Mouse (Mus musculus) kidney, adult 2 months (tissue): ENCODE results near the gene Rab25. TPM values are rescaled to one million over a fixed set of nuclear protein-coding genes. Genes with fewer than 3 reads are reported as not detected.

Experiments
- DNase-seq: peaks from one replicate; pipeline ENCODE4 v3.0.0; 2021
- H3K27ac ChIP-seq: fragments of 200-500 bp; 2 replicates; pipeline ENCODE4 v1.5.1; 2012; ENCODE audit warnings: low read depth, low read length, control low read depth, inconsistent platforms; ENCODE audit not compliant: insufficient read depth
- H3K27me3 ChIP-seq: fragments of 200-500 bp; replicated peaks from 2 replicates; pipeline ENCODE4 v1.6.1; 2012; ENCODE audit warnings: mild to moderate bottlenecking, moderate library complexity, low read length, inconsistent platforms; ENCODE audit not compliant: control insufficient read depth, insufficient read depth
- H3K36me3 ChIP-seq: fragments of 200-500 bp; 2 replicates; pipeline ENCODE4 v1.6.1; 2012; ENCODE audit warnings: mild to moderate bottlenecking, moderate library complexity, low read length, inconsistent platforms; ENCODE audit not compliant: control insufficient read depth, insufficient read depth
- H3K4me1 ChIP-seq: fragments of 200-500 bp; 2 replicates; pipeline ENCODE4 v1.6.1; 2011; ENCODE audit warnings: low read length; ENCODE audit not compliant: control insufficient read depth, insufficient read depth
- H3K4me3 ChIP-seq: fragments of 200-500 bp; 2 replicates; pipeline ENCODE4 v1.5.1; 2011; ENCODE audit warnings: mild to moderate bottlenecking, low read depth, low read length, control low read depth; ENCODE audit not compliant: insufficient read depth
- CTCF ChIP-seq: fragments of 200-500 bp; conservative IDR thresholded peaks from 2 replicates; pipeline ENCODE4 v1.5.1; 2011; ENCODE audit warnings: low read depth, mild to moderate bottlenecking, control low read depth, low read length, moderate library complexity, mixed read lengths; ENCODE audit not compliant: insufficient read depth, insufficient read length
- POLR2A ChIP-seq: fragments of 200-500 bp; IDR thresholded peaks from one replicate; pipeline ENCODE4 v1.6.1; 2011; ENCODE audit warnings: low read depth, low read length, control low read depth
- WGBS: fragments of 180-500 bp; shearing (Covaris S2); methylation state at CpG from one replicate; pipeline ENCODE4 v1.1.7; 2018; 5-methylcytosine and 5-hydroxymethylcytosine counted together
- polyA plus RNA-seq: library from polyadenylated mRNA; depleted of rRNA; stranded (reverse); fragments of >200 nt; gene quantifications from 2 replicates; pipeline ENCODE4 v1.2.3, GENCODE M21; 2012

The Rab25 gene
- polyA plus RNA-seq, 1 experiment: 50.1 TPM

DNA sequence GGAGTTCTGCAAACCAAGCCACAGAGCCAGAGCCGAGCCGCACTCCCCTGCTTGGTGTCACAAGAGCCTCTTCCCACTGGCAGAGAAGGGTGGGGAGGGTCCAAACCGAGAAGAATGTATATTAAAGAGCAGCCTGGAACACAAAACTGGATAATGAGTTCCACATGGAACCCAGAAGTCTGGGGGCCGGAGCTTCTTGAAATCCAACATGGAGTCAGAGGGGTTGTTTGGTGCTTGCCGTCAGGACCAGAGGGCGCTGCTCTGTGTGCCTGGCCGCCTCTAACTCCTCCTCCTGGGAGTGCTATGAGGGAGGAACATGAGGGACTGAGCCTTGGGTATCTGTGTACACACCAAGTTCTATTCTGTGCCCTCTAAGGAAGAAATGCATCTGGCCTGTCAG, 42.3 kb downstream of the Rab25 start:
- 70% methylated on average over 7 of the region's 7 CpGs for WGBS
- Histone ChIP-seq H3K4me1 (peaks cover 25% of the 10 kb centered on the region), H3K4me3 (no peak overlapping the region), H3K27me3 (no peaks in the 10 kb centered on the region), H3K36me3 (no peaks in the 10 kb centered on the region), H3K27ac (no peak overlapping the region)
- no peak for TF ChIP-seq CTCF
- TF ChIP-seq POLR2A: no peak
- no peak for DNase-seq

DNA sequence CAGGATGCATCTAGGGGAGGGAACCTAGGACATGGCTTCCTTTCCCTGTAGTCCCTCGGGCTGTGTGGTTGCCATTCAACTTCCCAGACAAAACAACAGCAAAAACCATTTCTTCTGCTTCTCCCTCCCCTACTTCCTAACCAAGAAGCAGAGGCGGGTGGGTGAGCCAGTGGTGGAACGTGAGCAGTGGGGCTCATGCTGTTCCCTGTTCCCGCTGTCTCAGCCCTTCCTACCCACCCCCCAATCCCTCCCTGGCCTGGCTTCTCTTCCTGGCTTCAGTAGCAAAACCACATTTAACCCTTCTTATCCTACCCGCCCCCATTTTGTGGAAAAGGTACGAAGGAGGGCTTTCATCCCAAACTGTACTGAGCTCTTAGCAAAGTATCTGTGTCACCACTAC, 43.0 kb downstream of the Rab25 start:
- Histone ChIP-seq H3K36me3 (no peaks in the 10 kb centered on the region), H3K4me1 (peaks cover 23% of the 10 kb centered on the region), H3K4me3 (no peak overlapping the region), H3K27ac (no peak overlapping the region), H3K27me3 (no peaks in the 10 kb centered on the region)
- WGBS: 89% methylated on average over 6 of the region's 6 CpGs
- DNase-seq: no peak
- TF ChIP-seq CTCF (no peak), POLR2A (no peak)

DNA sequence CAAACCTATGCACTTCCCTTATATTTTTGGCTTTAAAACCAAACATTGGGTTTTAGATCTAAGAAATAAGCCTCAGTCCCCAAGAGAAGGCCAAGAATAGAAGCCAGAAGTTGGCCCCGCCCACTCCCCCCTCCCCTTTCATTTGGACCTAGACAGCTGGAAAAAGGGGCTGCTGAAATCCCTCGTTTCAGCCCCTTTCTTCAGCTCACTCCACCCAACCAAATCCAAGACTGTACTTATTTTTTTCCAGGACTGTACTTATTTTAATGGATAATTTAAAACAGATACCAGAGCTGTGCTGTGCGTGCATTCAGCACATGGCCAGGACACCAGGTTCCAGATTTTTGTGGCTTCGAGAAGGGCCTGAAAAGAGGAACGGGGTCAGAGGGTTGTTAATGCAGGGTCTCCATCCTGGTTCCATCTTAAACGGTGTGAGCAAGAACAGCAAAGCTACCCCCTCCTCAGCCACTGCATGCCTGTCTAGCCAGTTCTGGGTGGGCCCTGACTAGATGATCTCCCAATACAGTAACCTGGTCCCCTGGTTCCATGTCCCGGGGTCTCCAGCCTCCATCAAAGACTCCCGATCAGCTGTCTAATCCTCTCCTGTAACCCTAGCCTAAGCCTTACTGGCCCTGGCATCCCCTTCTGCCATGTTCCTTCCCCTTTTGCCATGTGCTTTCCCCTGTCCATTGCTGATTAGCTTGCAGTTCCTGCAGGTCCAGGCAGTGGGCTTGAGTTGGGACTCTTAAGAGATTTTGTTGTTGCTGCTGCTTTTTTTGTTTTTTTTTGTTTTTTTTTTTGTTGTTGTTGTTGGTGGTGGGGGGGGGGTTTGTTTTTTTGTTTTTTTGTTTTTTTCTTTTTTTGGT, 44.0 kb downstream of the Rab25 start:
- 70% methylated on average over 8 of the region's 8 CpGs for WGBS
- Histone ChIP-seq H3K4me3 (no peak overlapping the region), H3K27ac (no peak overlapping the region), H3K27me3 (no peaks in the 10 kb centered on the region), H3K4me1 (peaks cover 23% of the 10 kb centered on the region), H3K36me3 (no peaks in the 10 kb centered on the region)
- TF ChIP-seq POLR2A (no peak), CTCF (no peak)
- no peak for DNase-seq

GRCm38 (mm10) chr3:88503505-88503863, 44.6 kb downstream of the Rab25 start:
- Histone ChIP-seq H3K27me3 (no peaks in the 10 kb centered on the region), H3K4me3 (no peak overlapping the region), H3K36me3 (no peaks in the 10 kb centered on the region), H3K4me1 (peaks cover 23% of the 10 kb centered on the region), H3K27ac (no peak overlapping the region; the same call in 1 of the 2 replicates)
- no peak for TF ChIP-seq CTCF
- TF ChIP-seq POLR2A: no peak
- DNase-seq: no peak
- WGBS: 33% methylated on average over 4 of the region's 4 CpGs

GRCm38 (mm10) chr3:88502641-88503504, 45.2 kb downstream of the Rab25 start:
- WGBS: under 1% methylated on average over 55 of the region's 55 CpGs
- peak; percentile 96 for DNase-seq
- Histone ChIP-seq H3K4me3 (peak overlapping the region; percentile 87), H3K27ac (peak overlapping the region; percentile 81), H3K4me1 (peaks cover 28% of the 10 kb centered on the region), H3K27me3 (no peaks in the 10 kb centered on the region), H3K36me3 (no peaks in the 10 kb centered on the region)
- TF ChIP-seq CTCF: no peak
- peak; percentile 100 for TF ChIP-seq POLR2A

DNA sequence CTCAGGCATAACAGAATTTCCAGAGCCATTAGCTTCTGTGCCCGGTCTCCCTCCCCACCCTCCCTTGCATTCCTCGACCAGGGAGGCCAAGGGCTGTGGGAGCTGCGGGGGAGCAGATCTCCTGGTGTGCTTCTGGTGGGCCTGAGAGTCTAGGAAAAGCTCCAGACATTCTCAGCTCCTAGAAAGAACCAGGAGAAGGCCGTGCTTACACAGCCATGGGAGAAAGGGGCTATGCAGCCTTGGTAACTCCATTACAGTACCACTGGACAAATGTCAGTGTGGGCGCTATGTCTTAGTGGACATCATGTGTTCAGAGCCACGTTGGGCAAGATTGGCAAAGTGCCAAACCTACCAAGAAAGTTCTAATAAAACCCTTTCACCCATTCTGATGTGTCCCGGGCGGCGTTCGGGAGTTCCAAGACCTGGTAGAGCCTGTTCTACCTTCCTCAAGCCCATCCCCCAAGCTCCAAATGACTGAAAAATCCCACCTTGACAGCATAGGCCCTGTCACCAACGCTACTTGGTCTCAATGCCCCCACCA, 46.0 kb downstream of the Rab25 start:
- Histone ChIP-seq H3K4me1 (peaks cover 34% of the 10 kb centered on the region), H3K27ac (peak overlapping the region; percentile 81), H3K36me3 (no peaks in the 10 kb centered on the region), H3K4me3 (peak overlapping the region; percentile 87), H3K27me3 (no peaks in the 10 kb centered on the region)
- 10% methylated on average over 11 of the region's 11 CpGs for WGBS
- DNase-seq: peak; percentile 69
- TF ChIP-seq CTCF (no peak), POLR2A (no peak)
